Mouse (Mus musculus) embryonic facial prominence, embryonic 14.5 days (tissue): Measurements from ENCODE around the gene Gns. TPM values are rescaled to one million over a fixed set of nuclear protein-coding genes. Genes with fewer than 3 reads are reported as not detected.
"Not testable (repeated sequence)": the region's sequence is repeated elsewhere in the genome, so short reads cannot be mapped to it uniquely, and the experiment has no call there.

Experiments used
- ATAC-seq: fragments of 200-750 bp; cut with Nextera tagmentation; 2 replicates; pipeline ENCODE4 v1.8.0; 2017; ENCODE audit warnings: low read depth, moderate number of reproducible peaks, moderate TSS enrichment
- DNase-seq: peaks from one replicate; pipeline ENCODE4 v3.0.0-alpha.2; 2015; ENCODE audit warnings: low spot score
- H3K27ac ChIP-seq: fragments of 300-500 bp; sonication (generic); replicated peaks from 2 replicates; pipeline ENCODE4 v1.5.1; 2014; ENCODE audit warnings: low read depth, mild to moderate bottlenecking, low read length, moderate library complexity
- H3K27me3 ChIP-seq: fragments of 300-500 bp; sonication (generic); replicated peaks from 2 replicates; pipeline ENCODE4 v1.6.1; 2014; ENCODE audit warnings: low read length; ENCODE audit not compliant: control insufficient read depth, insufficient read depth
- H3K36me3 ChIP-seq: fragments of 300-500 bp; sonication (generic); 2 replicates; pipeline ENCODE4 v1.6.1; 2014; ENCODE audit warnings: low read length, mixed read lengths; ENCODE audit not compliant: control insufficient read depth, insufficient read depth
- H3K4me1 ChIP-seq: fragments of 300-500 bp; sonication (generic); 2 replicates; pipeline ENCODE4 v1.6.1; 2014; ENCODE audit warnings: antibody characterized with exemption, low read length; ENCODE audit not compliant: control insufficient read depth, insufficient read depth
- H3K4me2 ChIP-seq: fragments of 300-500 bp; sonication (generic); 2 replicates; pipeline ENCODE4 v1.6.1; 2014; ENCODE audit warnings: low read depth, mild to moderate bottlenecking, low read length, moderate library complexity, mixed read lengths
- H3K4me3 ChIP-seq: fragments of 300-500 bp; sonication (generic); 2 replicates; pipeline ENCODE4 v1.5.1; 2014; ENCODE audit warnings: low read depth, mild to moderate bottlenecking, low read length
- H3K9ac ChIP-seq: fragments of 300-500 bp; sonication (generic); 2 replicates; pipeline ENCODE4 v1.6.1; 2014; ENCODE audit warnings: low read depth, mild to moderate bottlenecking, low read length, moderate library complexity, mixed read lengths
- H3K9me3 ChIP-seq: fragments of 300-500 bp; sonication (generic); 2 replicates; pipeline ENCODE4 v1.6.1; 2016; ENCODE audit warnings: low read length; ENCODE audit not compliant: control insufficient read depth
- WGBS: fragments of 180-500 bp; shearing (Covaris S2); extraction: QIAGEN DNeasy Blood & Tissue Kit; methylation state at CpG from one replicate; pipeline ENCODE4 v1.1.7; 2014; 5-methylcytosine and 5-hydroxymethylcytosine counted together
- polyA plus RNA-seq: library from polyadenylated mRNA; unstranded; fragments of >200 nt; fragmentation: Nextera tagmentation; extraction: Ambion mirVana; gene quantifications from 2 replicates; pipeline ENCODE4 v1.2.1, GENCODE M21; 2014

Gns gene
- polyA plus RNA-seq, 1 experiment from 2014 or later: 58.8 TPM

GRCm38 (mm10) chr10:121334576-121334975 lies 30.3 kb upstream of the Gns start:
- Histone ChIP-seq H3K9me3 (0 out of 2 replicates have a peak, but pooled peaks cover 4% of the 10 kb centered on the region), H3K9ac (no peak overlapping the region), H3K36me3 (no peaks in the 10 kb centered on the region), H3K4me2 (no peak overlapping the region), H3K4me3 (no peak overlapping the region), H3K27ac (no peak overlapping the region), H3K27me3 (no peaks in the 10 kb centered on the region), H3K4me1 (no peaks in the 10 kb centered on the region)
- no peak for DNase-seq
- ATAC-seq: no peak
- WGBS: 73% methylated on average over 3 of the region's 3 CpGs

- H3K36me3 ChIP-seq, H3K4me2 ChIP-seq, H3K27ac ChIP-seq, H3K27me3 ChIP-seq, ATAC-seq, H3K4me3 ChIP-seq, H3K9ac ChIP-seq, H3K9me3 ChIP-seq, H3K4me1 ChIP-seq, DNase-seq: not testable (repeated sequence)
- WGBS: 80% methylated on average over 14 of the region's 14 CpGs
These were observed 28.4 kb upstream of the Gns start for GRCm38 (mm10) chr10:121336536-121336935.

- H3K4me1 ChIP-seq: no peaks in the 10 kb centered on the region; the same call in 1 of the 2 replicates
- no peak overlapping the region for H3K4me3 ChIP-seq
- WGBS: 66% methylated on average over 11 of the region's 11 CpGs
- no peak for ATAC-seq
- H3K36me3 ChIP-seq: no peaks in the 10 kb centered on the region
- H3K27ac ChIP-seq: no peak overlapping the region
- no peak overlapping the region for H3K4me2 ChIP-seq
- DNase-seq: peak; percentile 9
- H3K9ac ChIP-seq: no peak overlapping the region
- 0 out of 2 replicates have a peak, but pooled peaks cover under 1% of the 10 kb centered on the region for H3K9me3 ChIP-seq
- H3K27me3 ChIP-seq: no peaks in the 10 kb centered on the region
These were observed 23.9 kb upstream of the Gns start for GRCm38 (mm10) chr10:121340754-121341593.

- Histone ChIP-seq H3K4me1 (no peaks in the 10 kb centered on the region; the same call in 1 of the 2 replicates), H3K4me2 (no peak overlapping the region)
- ATAC-seq: no peak
These were observed 22.6 kb upstream of the Gns start for GRCm38 (mm10) chr10:121342260-121342659.

GRCm38 (mm10) chr10:121343867-121344266 lies 21.0 kb upstream of the Gns start:
- no peak overlapping the region for H3K27ac ChIP-seq
- ATAC-seq: no peak
- 55% methylated on average over 6 of the region's 6 CpGs for WGBS

More at GRCm38 (mm10) chr10:121342260-121342659, 22.6 kb upstream of the Gns start:
- H3K4me3 ChIP-seq: no peak overlapping the region
- 95% methylated on average over 10 of the region's 10 CpGs for WGBS
- no peaks in the 10 kb centered on the region for H3K36me3 ChIP-seq
- no peak for DNase-seq
- H3K9me3 ChIP-seq: no peaks in the 10 kb centered on the region
- H3K27ac ChIP-seq: no peak overlapping the region
- no peaks in the 10 kb centered on the region for H3K27me3 ChIP-seq
- no peak overlapping the region for H3K9ac ChIP-seq

GRCm38 (mm10) chr10:121349244-121349643 lies 15.6 kb upstream of the Gns start:
- Histone ChIP-seq H3K27me3 (peaks cover 29% of the 10 kb centered on the region), H3K4me1 (peaks cover 5% of the 10 kb centered on the region), H3K36me3 (no peaks in the 10 kb centered on the region), H3K9ac (no peak overlapping the region), H3K27ac (no peak overlapping the region), H3K4me3 (no peak overlapping the region), H3K9me3 (peaks cover 3% of the 10 kb centered on the region; the same call in 1 of the 2 replicates), H3K4me2 (no peak overlapping the region)
- 38% methylated on average over 5 of the region's 5 CpGs for WGBS
- ATAC-seq (no peak), DNase-seq (no peak)

More at GRCm38 (mm10) chr10:121343867-121344266, 21.0 kb upstream of the Gns start:
- H3K36me3 ChIP-seq: no peaks in the 10 kb centered on the region
- no peak overlapping the region for H3K9ac ChIP-seq
- H3K4me2 ChIP-seq: no peak overlapping the region
- no peak overlapping the region for H3K4me3 ChIP-seq
- no peaks in the 10 kb centered on the region for H3K27me3 ChIP-seq
- H3K4me1 ChIP-seq: no peaks in the 10 kb centered on the region; the same call in 1 of the 2 replicates
- no peak for DNase-seq
- H3K9me3 ChIP-seq: no peaks in the 10 kb centered on the region

- DNase-seq (peak; percentile 53), ATAC-seq (peak; percentile 70)
- peaks cover 3% of the 10 kb centered on the region; the same call in 1 of the 2 replicates for H3K9me3 ChIP-seq
- no peak overlapping the region for H3K27ac ChIP-seq
- peaks cover 5% of the 10 kb centered on the region for H3K4me1 ChIP-seq
- H3K4me2 ChIP-seq: peak overlapping the region; percentile 90
- no peaks in the 10 kb centered on the region for H3K36me3 ChIP-seq
- peak overlapping the region; percentile 48 for H3K4me3 ChIP-seq
- peak overlapping the region; percentile 54 for H3K9ac ChIP-seq
- H3K27me3 ChIP-seq: peaks cover 29% of the 10 kb centered on the region
- 2% methylated on average over 23 of the region's 35 CpGs for WGBS
These were observed 14.4 kb upstream of the Gns start for GRCm38 (mm10) chr10:121350357-121351065.

- Histone ChIP-seq H3K36me3 (no peaks in the 10 kb centered on the region), H3K9me3 (peaks cover 3% of the 10 kb centered on the region; the same call in 1 of the 2 replicates), H3K27ac (no peak within 1 kb of the TSS), H3K27me3 (peaks cover 29% of the 10 kb centered on the region), H3K4me3 (peak within 1 kb of the TSS; percentile 48), H3K4me2 (peak within 1 kb of the TSS; percentile 90), H3K4me1 (peaks cover 5% of the 10 kb centered on the region), H3K9ac (peak within 1 kb of the TSS; percentile 54)
- DNase-seq (no peak), ATAC-seq (peak; percentile 66)
- under 1% methylated on average over 29 of the region's 61 CpGs for WGBS
These were observed 13.8 kb upstream of the Gns start, which contains the start of gene Tbc1d30 for GRCm38 (mm10) chr10:121351066-121351581. Tbc1d30 (minus strand) TSS chr10:121351278.
